ENCODE assay signal across 28 mouse cellular contexts in the genomic region with DNA sequence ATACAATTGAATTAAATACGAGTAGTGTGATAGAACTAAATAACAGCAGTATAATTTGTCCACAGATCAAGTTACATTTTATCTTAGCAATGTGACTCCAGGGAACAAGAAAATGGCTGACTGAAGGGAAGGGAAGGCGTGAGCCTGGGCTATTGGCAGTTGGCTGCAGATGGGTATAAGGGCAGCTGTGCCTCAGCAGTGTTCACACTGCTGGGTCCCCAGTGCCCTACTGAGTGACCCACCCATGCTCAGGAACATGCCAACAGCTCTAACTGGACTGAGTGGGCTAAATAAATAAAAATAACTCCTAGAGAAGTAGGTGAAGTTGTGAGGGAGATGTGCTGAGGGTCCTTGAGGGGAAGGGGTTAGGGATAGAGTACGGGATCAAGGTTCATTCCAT.
"Had no signal": no experiment of that assay in that cellular context is flagged by ENCODE, and none has a peak within 500 bp of the region (broad histone marks: within the 10 kb centered on the region; RNA-seq: fewer than 3 reads in every experiment).

No protein-coding gene starts in this region.

- H3K27me3 ChIP-seq: embryonic facial prominence, embryonic 12.5 days; embryonic facial prominence, embryonic 13.5 days; embryonic facial prominence, embryonic 15.5 days; forebrain, embryonic 12.5 days; forebrain, embryonic 13.5 days; forebrain, embryonic 15.5 days had no signal

- H3K9ac ChIP-seq: embryonic facial prominence, embryonic 12.5 days; embryonic facial prominence, embryonic 13.5 days; embryonic facial prominence, embryonic 15.5 days; forebrain, embryonic 12.5 days; forebrain, embryonic 13.5 days; forebrain, embryonic 15.5 days; forebrain, postnatal 0 days had no signal

- ATAC-seq: forebrain, embryonic 13.5 days; forebrain, embryonic 14.5 days; forebrain, embryonic 15.5 days; forebrain, embryonic 16.5 days; forebrain, postnatal 0 days had no signal

- H3K36me3 ChIP-seq: embryonic facial prominence, embryonic 10.5 days; embryonic facial prominence, embryonic 12.5 days; forebrain, embryonic 10.5 days; forebrain, embryonic 12.5 days; forebrain, embryonic 15.5 days had no signal

- H3K4me3 ChIP-seq: embryonic facial prominence, embryonic 10.5 days; embryonic facial prominence, embryonic 12.5 days; embryonic facial prominence, embryonic 13.5 days; embryonic facial prominence, embryonic 15.5 days; erythroblast, embryonic 14.5 days; forebrain, embryonic 10.5 days; forebrain, embryonic 12.5 days; forebrain, embryonic 13.5 days; forebrain, embryonic 15.5 days; gastrocnemius, adult 2 months had no signal

- DNase-seq: cerebellum, adult 18-20 months; cerebellum, adult 2 months; cerebellum, adult 8-10 months; cerebellum, adult 9-10 months; cerebellum, adult 9-11 months; cerebellum, postnatal 10 days; cerebellum, postnatal 14 days; cerebellum, postnatal 25 days; cerebellum, postnatal 36 days; embryo, embryonic 11 days; forebrain, postnatal 0 days; gastrocnemius, adult 2 months; gastrocnemius, postnatal 10 days; gastrocnemius, postnatal 14 days; gastrocnemius, postnatal 25 days; gastrocnemius, postnatal 36 days; heart, adult 11 months had no signal

- H3K27ac ChIP-seq: embryonic facial prominence, embryonic 10.5 days; embryonic facial prominence, embryonic 15.5 days; forebrain, embryonic 10.5 days; forebrain, embryonic 12.5 days; forebrain, embryonic 13.5 days; forebrain, embryonic 15.5 days; gastrocnemius, adult 2 months had no signal

- H3K4me1 ChIP-seq: embryonic facial prominence, embryonic 12.5 days; embryonic facial prominence, embryonic 15.5 days; forebrain, embryonic 10.5 days; forebrain, embryonic 12.5 days; forebrain, embryonic 13.5 days; forebrain, embryonic 15.5 days had no signal

- H3K4me2 ChIP-seq: embryonic facial prominence, embryonic 12.5 days; embryonic facial prominence, embryonic 13.5 days; embryonic facial prominence, embryonic 15.5 days; forebrain, embryonic 12.5 days; forebrain, embryonic 13.5 days; forebrain, embryonic 15.5 days had no signal

- H3K9me3 ChIP-seq: embryonic facial prominence, embryonic 10.5 days; embryonic facial prominence, embryonic 12.5 days; embryonic facial prominence, embryonic 13.5 days; embryonic facial prominence, embryonic 15.5 days; forebrain, embryonic 10.5 days; forebrain, embryonic 12.5 days; forebrain, embryonic 13.5 days; forebrain, embryonic 15.5 days had no signal
